Mouse (Mus musculus) neutrophil, adult 5-6 weeks (primary cell): ENCODE data around the gene Klhl36. TPM values are rescaled to one million over a fixed set of nuclear protein-coding genes. Genes with fewer than 3 reads are reported as not detected.

Source experiments
- ATAC-seq: fragments of 151-379, 151-347 bp; 2 replicates; pipeline ENCODE4 v1.8.0; 2017; ENCODE audit warnings: mild to moderate bottlenecking, moderate TSS enrichment; ENCODE audit not compliant: insufficient number of reproducible peaks, poor library complexity, low FRiP score, severe bottlenecking; ENCODE audit errors: extremely low read depth
- total RNA-seq: library from RNA; stranded (forward); fragments of 200-1000 nt; gene quantifications from 2 replicates; pipeline ENCODE4 v1.2.3, GENCODE M21; 2017

The Klhl36 gene
- 10.0 and 14.7 TPM in 2 replicates for total RNA-seq

- peak; percentile 96 for ATAC-seq
Observed at GRCm38 (mm10) chr8:119861706-119862389, at the start of gene Klhl36. Gene Klhl36 (plus strand): TSS chr8:119862266.

DNA sequence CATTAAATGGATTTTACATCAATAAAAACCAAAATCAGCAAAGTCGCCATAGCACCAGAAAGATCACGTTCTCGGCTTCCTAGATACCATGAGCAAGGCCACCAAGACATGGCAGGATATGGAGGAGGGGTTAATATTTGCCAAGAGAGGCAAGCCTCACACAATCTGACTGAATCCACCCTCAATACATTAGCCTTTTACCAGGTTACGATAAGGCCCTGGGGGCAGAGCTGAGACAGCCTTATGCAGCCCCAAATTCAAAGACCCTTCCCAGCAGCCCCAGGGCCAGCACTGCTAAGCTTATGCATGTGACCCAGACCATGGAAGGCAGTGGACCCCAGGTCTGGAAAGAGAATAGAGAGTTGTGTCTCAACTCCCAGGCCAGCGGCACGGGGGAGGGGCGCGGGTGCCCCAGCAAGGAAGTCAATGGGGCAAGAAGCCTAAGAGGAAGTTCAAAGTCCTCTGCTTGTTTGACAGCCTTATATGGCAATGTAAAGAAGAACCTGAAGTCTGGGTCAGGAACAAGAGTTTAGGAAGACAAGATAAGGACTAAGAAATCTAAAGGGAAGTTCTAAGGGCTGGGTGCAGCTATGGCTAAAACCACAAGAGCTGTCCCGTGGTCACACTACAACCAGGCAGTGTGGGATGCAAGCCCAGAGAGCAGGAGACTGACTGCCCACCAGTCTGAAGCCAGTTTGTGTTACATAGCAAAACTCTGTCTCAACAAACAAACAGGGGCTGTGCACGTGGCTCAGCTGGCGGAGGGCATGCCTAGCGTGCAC lies 49.2 kb upstream of the Klhl36 start:
- ATAC-seq: peak; percentile 78

DNA sequence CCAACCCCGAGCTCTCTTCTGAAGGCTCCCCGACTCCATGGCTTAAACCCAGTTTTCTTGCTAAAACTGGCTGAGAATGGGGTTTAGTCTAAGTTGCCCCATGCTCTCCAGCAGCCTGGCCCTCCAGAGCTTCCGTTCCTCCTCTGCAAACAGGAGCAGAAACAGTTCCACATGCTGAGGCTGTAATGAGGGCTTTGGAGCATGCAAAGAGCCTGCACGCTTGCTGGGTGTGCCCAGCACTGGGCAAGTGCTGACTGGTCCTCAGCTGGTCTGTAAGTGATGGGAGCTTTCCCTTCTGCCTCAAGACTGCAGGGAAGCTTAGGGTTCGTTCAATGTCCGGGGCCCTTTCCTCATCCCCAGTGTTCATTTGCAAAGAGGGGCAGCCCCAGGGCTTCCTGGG lies 45.8 kb upstream of the Klhl36 start:
- ATAC-seq: no peak

- no peak for ATAC-seq
Observed at GRCm38 (mm10) chr8:119817446-119817845, 44.6 kb upstream of the Klhl36 start.

DNA sequence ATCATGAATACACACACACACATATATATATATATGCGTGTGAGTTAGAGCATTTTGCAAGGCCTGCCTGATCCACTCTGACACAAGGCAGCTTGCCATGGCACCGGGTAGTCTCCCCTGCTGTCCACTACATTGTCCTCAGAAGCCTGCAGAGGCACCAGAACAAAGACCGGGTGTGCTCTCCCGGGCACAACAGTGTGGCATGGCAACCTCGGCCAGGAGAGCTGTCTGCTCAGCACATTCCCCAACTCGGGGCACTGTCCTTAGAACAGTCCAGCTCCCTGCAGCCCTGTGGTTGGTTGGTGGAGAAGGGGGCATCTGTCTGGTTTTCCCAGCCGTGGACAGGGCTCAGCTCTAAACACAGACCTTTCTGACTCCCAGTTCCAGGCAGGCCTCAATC lies 42.8 kb upstream of the Klhl36 start:
- no peak for ATAC-seq

- ATAC-seq: no peak
Observed at GRCm38 (mm10) chr8:119819976-119820375, 42.1 kb upstream of the Klhl36 start.

GRCm38 (mm10) chr8:119821691-119822090 lies 40.4 kb upstream of the Klhl36 start:
- ATAC-seq: no peak

DNA sequence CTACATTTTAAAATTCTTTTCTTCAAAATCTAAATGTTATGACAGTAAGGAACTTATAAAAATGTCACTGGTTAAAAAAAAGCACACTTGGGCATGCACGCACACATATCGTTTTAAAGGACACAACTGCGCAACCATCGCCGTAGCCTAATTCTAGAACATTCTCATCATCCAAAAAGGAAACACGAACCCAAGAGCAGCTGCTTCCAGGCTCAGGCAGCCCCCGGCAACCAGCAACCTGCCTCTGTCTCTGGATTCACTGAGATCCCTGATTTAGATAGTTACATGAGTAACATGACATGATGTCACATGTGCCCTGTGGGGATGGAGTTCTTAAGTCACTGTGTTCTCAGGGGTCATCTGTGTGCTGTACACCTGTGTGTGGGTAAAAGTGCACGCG lies 38.8 kb upstream of the Klhl36 start:
- ATAC-seq: no peak

GRCm38 (mm10) chr8:119824100-119824499 lies 38.0 kb upstream of the Klhl36 start:
- ATAC-seq: no peak

DNA sequence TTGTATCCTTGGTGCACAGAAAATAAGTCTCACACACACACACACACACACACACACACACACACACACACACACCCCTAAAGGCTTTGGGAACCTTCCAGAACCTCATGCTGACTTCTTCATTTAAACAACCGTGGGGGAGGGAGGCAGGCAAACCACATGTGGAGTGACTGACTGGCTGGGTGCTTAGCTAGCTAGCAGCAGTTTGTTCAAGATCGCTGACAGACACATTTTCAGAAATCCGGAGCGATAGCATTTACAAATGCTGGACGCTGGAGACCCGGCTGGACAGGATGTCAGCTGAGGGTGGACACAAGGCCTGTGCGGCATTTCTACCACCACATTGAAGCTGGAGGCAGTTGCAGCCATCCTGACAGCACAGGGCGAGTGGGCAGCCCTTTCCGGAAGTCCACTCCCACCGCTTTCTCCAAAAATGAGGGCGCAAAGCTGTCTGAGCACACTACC lies 37.2 kb upstream of the Klhl36 start:
- ATAC-seq: peak; percentile 25; the same call in 1 of the 2 replicates

DNA sequence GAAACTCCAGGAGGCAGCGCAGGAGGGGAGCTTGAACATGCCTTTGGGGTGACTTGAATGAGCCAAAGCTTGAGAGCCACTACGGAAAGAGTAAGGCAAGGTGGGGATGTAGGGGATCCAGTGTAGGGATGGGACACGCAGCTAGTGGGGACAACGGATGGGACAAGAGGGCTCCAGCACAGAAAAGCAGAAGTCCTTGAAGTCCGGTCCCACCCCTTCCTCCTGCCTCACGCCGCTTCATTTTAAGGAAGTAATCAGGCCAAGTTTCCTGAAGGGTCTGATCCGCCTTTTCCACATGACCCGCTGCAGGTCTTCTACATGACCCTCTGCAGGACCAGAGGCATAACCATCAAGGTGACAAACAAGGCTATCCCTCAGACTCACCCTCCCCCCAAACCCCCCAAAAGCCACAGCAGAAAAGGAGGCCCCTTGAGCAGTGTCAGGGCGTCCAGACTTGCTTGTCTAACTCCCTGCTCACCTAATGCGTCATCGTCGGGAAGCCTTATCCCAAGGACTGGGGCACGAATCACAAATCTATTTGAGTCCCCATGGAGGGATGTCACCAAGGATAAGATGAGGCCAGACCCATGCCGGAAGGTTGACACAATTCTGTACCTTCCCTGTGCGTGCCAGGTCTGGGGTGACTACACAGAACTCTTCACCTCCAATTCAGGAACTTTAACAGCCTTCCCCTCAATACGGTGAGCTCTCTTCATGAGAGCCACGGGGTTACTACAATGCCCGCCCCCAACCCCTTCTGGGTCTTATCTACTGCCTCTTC lies 35.9 kb upstream of the Klhl36 start:
- ATAC-seq: peak; percentile 49; the same call in 1 of the 2 replicates

DNA sequence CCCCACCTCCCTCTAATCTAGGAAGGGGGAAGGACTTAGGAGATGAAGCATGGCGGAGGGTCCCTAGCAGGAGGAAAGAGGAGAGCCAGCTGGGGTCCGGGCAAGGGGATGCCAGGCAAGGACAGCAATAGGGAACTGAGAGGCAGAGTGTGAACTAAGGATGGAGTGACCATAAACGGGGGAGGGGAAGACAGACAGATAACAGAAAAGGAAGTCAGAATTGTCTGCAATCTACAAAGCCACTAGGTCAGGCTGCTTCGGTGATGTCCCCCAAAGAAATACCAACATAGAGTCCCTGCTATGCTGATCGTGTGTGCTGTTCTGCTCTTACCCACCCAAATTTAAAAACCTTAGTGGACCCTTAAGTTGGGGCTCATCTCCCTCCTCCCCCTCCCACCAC lies 35.1 kb upstream of the Klhl36 start:
- no peak for ATAC-seq

DNA sequence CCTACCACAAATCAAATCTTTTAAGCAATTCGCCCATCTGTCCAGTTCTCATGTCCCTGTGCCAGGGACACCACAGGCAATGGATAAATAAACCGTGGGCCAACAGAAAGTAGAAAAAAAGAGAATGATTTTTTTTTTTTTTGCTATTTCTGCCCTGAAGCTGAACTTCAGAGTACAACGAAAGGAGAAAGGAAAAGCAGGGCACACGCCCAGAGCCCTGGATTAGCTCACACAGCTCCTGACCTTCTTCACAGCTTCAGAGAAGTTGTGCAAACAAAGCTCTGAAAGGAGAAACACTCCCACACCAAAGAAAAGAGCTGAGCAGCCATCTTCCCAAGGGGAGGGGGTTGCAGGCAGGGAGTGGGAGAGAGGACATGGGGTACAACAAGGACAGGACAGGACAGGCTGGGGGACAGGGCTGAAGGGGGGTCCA lies 34.3 kb upstream of the Klhl36 start:
- ATAC-seq: no peak

DNA sequence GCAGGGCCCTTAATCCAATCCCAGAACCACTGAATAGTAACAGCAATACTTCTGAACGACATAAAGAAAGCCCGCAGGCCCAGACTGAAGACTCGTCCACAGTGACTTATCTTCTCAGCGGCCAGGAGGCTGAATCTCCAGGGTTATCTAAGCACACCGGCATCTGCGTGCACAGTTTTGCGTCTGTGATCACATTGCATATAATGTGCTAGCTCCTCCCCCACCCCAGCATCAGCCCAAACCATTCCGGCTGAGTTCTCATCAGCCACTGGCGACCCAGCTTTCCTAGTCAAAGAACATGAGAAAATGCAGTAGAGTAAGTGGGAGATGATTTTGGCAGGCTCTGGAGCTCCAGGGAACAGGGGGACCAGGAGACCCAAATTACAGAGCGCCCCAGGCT lies 33.1 kb upstream of the Klhl36 start:
- ATAC-seq: no peak

DNA sequence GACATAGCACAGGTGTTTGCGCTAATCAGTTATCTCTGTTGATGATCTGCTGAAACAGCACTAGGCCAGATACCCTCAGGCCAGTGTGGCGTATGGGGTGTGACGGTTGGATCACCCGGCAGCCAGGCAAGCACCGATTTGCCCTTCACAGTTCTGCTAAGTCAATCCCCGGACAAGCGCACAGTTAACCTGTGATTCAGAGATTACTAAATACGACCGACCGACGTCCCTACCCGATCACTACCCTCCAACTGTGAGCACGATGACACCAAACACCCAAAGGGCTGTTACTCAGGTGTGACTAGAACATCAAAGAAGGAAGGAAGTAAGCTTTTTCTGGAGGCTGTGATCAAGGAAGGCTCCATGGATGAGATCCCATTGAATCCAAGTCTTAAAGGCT lies 32.6 kb upstream of the Klhl36 start:
- ATAC-seq: no peak

GRCm38 (mm10) chr8:119829870-119830580 lies 32.0 kb upstream of the Klhl36 start:
- no peak for ATAC-seq

GRCm38 (mm10) chr8:119830589-119830988 lies 31.5 kb upstream of the Klhl36 start:
- peak; percentile 65 for ATAC-seq

- ATAC-seq: no peak
Observed at GRCm38 (mm10) chr8:119831336-119831995, 30.6 kb upstream of the Klhl36 start.
